Mouse (Mus musculus) forelimb bud, embryonic 11.5 days (tissue): Measurements from ENCODE around the gene Scly.
A peak's percentile ranks its signal among the peaks of the same experiment; 100 is the strongest.

Experiments
- DNase-seq: peaks from one replicate; pipeline ENCODE4 v3.0.0-alpha.2; 2012; ENCODE audit warnings: low read depth, low spot score

The Scly gene

GRCm38 (mm10) chr1:91362113-91362512 lies 64.0 kb downstream of the Scly start:
- no peak for DNase-seq

GRCm38 (mm10) chr1:91364822-91365644 lies 66.9 kb downstream of the Scly start:
- DNase-seq: no peak

GRCm38 (mm10) chr1:91365816-91366214 lies 67.7 kb downstream of the Scly start:
- no peak for DNase-seq

- peak; percentile 43 for DNase-seq
Measured at GRCm38 (mm10) chr1:91366215-91367108, 68.3 kb downstream of the Scly start, which contains the start of gene Erfe. TSS of gene Erfe (plus strand) at chr1:91366430.

GRCm38 (mm10) chr1:91367295-91367694 lies 69.2 kb downstream of the Scly start:
- no peak for DNase-seq

GRCm38 (mm10) chr1:91369408-91369807 lies 71.3 kb downstream of the Scly start:
- DNase-seq: no peak

GRCm38 (mm10) chr1:91370055-91370454 lies 71.9 kb downstream of the Scly start:
- DNase-seq: no peak
